Mouse (Mus musculus): ENCODE data around the gene Sh2d1b1. TPM values are rescaled to one million over a fixed set of nuclear protein-coding genes. Genes with fewer than 3 reads are reported as not detected.

Sh2d1b1 gene
- polyA plus RNA-seq, 1 experiment from 2014 or later, result 0.25 TPM

DNA sequence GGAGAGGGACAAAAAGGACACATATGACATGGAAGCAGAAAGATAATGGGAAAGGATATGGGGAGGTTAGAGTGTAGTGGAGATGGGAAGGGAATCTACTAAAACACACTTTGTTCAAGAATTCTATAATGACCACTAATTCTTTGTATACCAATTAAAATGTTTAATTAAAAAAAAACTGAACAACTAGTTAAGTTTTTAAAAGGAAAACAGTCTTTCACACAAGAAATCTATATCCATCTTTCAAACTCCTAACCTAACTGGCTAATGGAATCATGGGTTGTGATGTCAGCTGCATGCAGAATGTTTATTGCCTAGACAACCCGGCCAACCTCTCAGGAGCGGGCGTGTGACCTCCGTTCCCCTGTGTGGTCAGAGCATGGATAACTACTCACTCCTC is 31.4 kb downstream of the Sh2d1b1 start, which contains the start of gene Spata46:
Gene Spata46 (plus strand): TSS at position 301 of the 400 bp plus-strand sequence.
- Histone ChIP-seq H3K27me3 (ENCODE audit: control insufficient read depth, insufficient read depth, low read depth, low read length) (no peaks in the 10 kb centered on the region), H3K4me1 (ENCODE audit: control insufficient read depth, low read depth, low read length) (no peaks in the 10 kb centered on the region), H3K4me2 (ENCODE audit: low read depth, low read length) (no peak within 1 kb of the TSS), H3K9me3 (replicated peaks; ENCODE audit: control insufficient read depth, low read length) (no peaks in the 10 kb centered on the region), H3K4me3 (ENCODE audit: low read depth, low read length) (no peak within 1 kb of the TSS), H3K36me3 (ENCODE audit: control insufficient read depth, insufficient read depth) (no peaks in the 10 kb centered on the region; the same call in 1 of the 2 replicates), H3K27ac (ENCODE audit: low read length) (no peak within 1 kb of the TSS), H3K9ac (ENCODE audit: low read depth, low read length) (no peak within 1 kb of the TSS)
- no peak for ATAC-seq (ENCODE audit: low read depth)
- 76% methylated on average over 4 of the region's 4 CpGs for WGBS (ENCODE audit: insufficient replicate concordance)

- H3K4me1 ChIP-seq (ENCODE audit: control insufficient read depth, low read depth, low read length), result no peaks in the 10 kb centered on the region
- H3K36me3 ChIP-seq (ENCODE audit: control insufficient read depth, insufficient read depth), result no peaks in the 10 kb centered on the region
- no peak overlapping the region for H3K27ac ChIP-seq (ENCODE audit: low read length)
- no peak overlapping the region for H3K4me3 ChIP-seq (ENCODE audit: low read depth, low read length)
- 55% methylated on average over 6 of the region's 6 CpGs for WGBS (ENCODE audit: insufficient replicate concordance)
- no peaks in the 10 kb centered on the region for H3K27me3 ChIP-seq (ENCODE audit: control insufficient read depth, insufficient read depth, low read depth, low read length)
- no peak overlapping the region for H3K4me2 ChIP-seq (ENCODE audit: low read depth, low read length)
- ATAC-seq (ENCODE audit: low read depth), result no peak
- no peaks in the 10 kb centered on the region for H3K9me3 ChIP-seq (replicated peaks; ENCODE audit: control insufficient read depth, low read length)
- H3K9ac ChIP-seq (ENCODE audit: low read depth, low read length), result no peak overlapping the region
These were observed 34.3 kb downstream of the Sh2d1b1 start for GRCm38 (mm10) chr1:170311431-170311830.

GRCm38 (mm10) chr1:170322046-170322445 is 44.9 kb downstream of the Sh2d1b1 start:
- WGBS (ENCODE audit: insufficient replicate concordance), result 82% methylated on average over 2 of the region's 2 CpGs
- no peak overlapping the region for H3K4me2 ChIP-seq (ENCODE audit: low read depth, low read length)
- H3K9ac ChIP-seq (ENCODE audit: low read depth, low read length), result no peak overlapping the region
- no peak for ATAC-seq (ENCODE audit: low read depth)
- no peak overlapping the region for H3K4me3 ChIP-seq (ENCODE audit: low read depth, low read length)
- no peaks in the 10 kb centered on the region for H3K9me3 ChIP-seq (replicated peaks; ENCODE audit: control insufficient read depth, low read length)
- H3K4me1 ChIP-seq (ENCODE audit: control insufficient read depth, low read depth, low read length), result no peaks in the 10 kb centered on the region
- H3K27ac ChIP-seq (ENCODE audit: low read length), result no peak overlapping the region
- no peaks in the 10 kb centered on the region for H3K27me3 ChIP-seq (ENCODE audit: control insufficient read depth, insufficient read depth, low read depth, low read length)
- no peaks in the 10 kb centered on the region for H3K36me3 ChIP-seq (ENCODE audit: control insufficient read depth, insufficient read depth)

GRCm38 (mm10) chr1:170323001-170323400 is 45.9 kb downstream of the Sh2d1b1 start:
- no peaks in the 10 kb centered on the region for H3K4me1 ChIP-seq (ENCODE audit: control insufficient read depth, low read depth, low read length)
- no peak overlapping the region for H3K9ac ChIP-seq (ENCODE audit: low read depth, low read length)
- no peaks in the 10 kb centered on the region for H3K36me3 ChIP-seq (ENCODE audit: control insufficient read depth, insufficient read depth)
- no peaks in the 10 kb centered on the region for H3K27me3 ChIP-seq (ENCODE audit: control insufficient read depth, insufficient read depth, low read depth, low read length)
- no peaks in the 10 kb centered on the region for H3K9me3 ChIP-seq (replicated peaks; ENCODE audit: control insufficient read depth, low read length)
- H3K27ac ChIP-seq (ENCODE audit: low read length), result no peak overlapping the region
- no peak overlapping the region for H3K4me2 ChIP-seq (ENCODE audit: low read depth, low read length)
- H3K4me3 ChIP-seq (ENCODE audit: low read depth, low read length), result no peak overlapping the region
- 76% methylated on average over 10 of the region's 10 CpGs for WGBS (ENCODE audit: insufficient replicate concordance)
- no peak for ATAC-seq (ENCODE audit: low read depth)

- no peak overlapping the region for H3K27ac ChIP-seq (ENCODE audit: low read length)
- H3K4me2 ChIP-seq (ENCODE audit: low read depth, low read length), result no peak overlapping the region
- no peak for ATAC-seq (ENCODE audit: low read depth)
- no peaks in the 10 kb centered on the region for H3K4me1 ChIP-seq (ENCODE audit: control insufficient read depth, low read depth, low read length)
- H3K27me3 ChIP-seq (ENCODE audit: control insufficient read depth, insufficient read depth, low read depth, low read length), result no peaks in the 10 kb centered on the region
- no peak overlapping the region for H3K9ac ChIP-seq (ENCODE audit: low read depth, low read length)
- no peaks in the 10 kb centered on the region for H3K9me3 ChIP-seq (replicated peaks; ENCODE audit: control insufficient read depth, low read length)
- no peak overlapping the region for H3K4me3 ChIP-seq (ENCODE audit: low read depth, low read length)
- H3K36me3 ChIP-seq (ENCODE audit: control insufficient read depth, insufficient read depth), result no peaks in the 10 kb centered on the region
- WGBS (ENCODE audit: insufficient replicate concordance), result 68% methylated on average over 1 of the region's 1 CpGs
These were observed 47.2 kb downstream of the Sh2d1b1 start for GRCm38 (mm10) chr1:170324312-170324711.

DNA sequence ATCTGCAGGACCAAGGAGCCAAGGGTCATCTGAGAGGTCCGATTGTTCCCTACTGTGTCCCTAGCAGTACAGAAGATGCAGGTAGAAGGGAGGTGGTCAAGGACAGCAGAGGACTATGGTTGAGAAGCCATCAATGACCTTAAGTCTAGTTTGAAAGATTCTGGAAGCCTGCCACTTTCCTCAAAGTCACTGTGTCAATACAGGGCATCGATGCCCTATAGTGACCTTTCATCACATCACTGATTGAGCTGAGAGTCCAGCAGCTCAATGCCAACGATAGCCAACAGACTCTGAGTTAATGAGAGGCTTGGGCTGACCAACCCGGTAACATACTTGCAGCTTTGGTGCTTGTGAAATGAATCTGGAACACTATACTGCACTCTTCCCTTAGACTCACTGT is 48.2 kb downstream of the Sh2d1b1 start:
- WGBS (ENCODE audit: insufficient replicate concordance), result 57% methylated on average over 4 of the region's 4 CpGs
- Histone ChIP-seq H3K9me3 (replicated peaks; ENCODE audit: control insufficient read depth, low read length) (no peaks in the 10 kb centered on the region), H3K9ac (ENCODE audit: low read depth, low read length) (no peak overlapping the region), H3K4me3 (ENCODE audit: low read depth, low read length) (no peak overlapping the region), H3K36me3 (ENCODE audit: control insufficient read depth, insufficient read depth) (no peaks in the 10 kb centered on the region), H3K27ac (ENCODE audit: low read length) (no peak overlapping the region), H3K4me2 (ENCODE audit: low read depth, low read length) (no peak overlapping the region), H3K4me1 (ENCODE audit: control insufficient read depth, low read depth, low read length) (no peaks in the 10 kb centered on the region), H3K27me3 (ENCODE audit: control insufficient read depth, insufficient read depth, low read depth, low read length) (no peaks in the 10 kb centered on the region)
- 0 out of 2 replicates have a peak, but pooled peaks have one; percentile 39 for ATAC-seq (ENCODE audit: low read depth)

GRCm38 (mm10) chr1:170331926-170332325 is 54.8 kb downstream of the Sh2d1b1 start:
- Histone ChIP-seq H3K9me3 (replicated peaks; ENCODE audit: control insufficient read depth, low read length) (no peaks in the 10 kb centered on the region), H3K27ac (ENCODE audit: low read length) (no peak overlapping the region), H3K36me3 (ENCODE audit: control insufficient read depth, insufficient read depth) (no peaks in the 10 kb centered on the region), H3K4me2 (ENCODE audit: low read depth, low read length) (no peak overlapping the region), H3K9ac (ENCODE audit: low read depth, low read length) (no peak overlapping the region), H3K27me3 (ENCODE audit: control insufficient read depth, insufficient read depth, low read depth, low read length) (no peaks in the 10 kb centered on the region), H3K4me1 (ENCODE audit: control insufficient read depth, low read depth, low read length) (no peaks in the 10 kb centered on the region), H3K4me3 (ENCODE audit: low read depth, low read length) (no peak overlapping the region)
- no peak for ATAC-seq (ENCODE audit: low read depth)
- 49% methylated on average over 6 of the region's 6 CpGs for WGBS (ENCODE audit: insufficient replicate concordance)

DNA sequence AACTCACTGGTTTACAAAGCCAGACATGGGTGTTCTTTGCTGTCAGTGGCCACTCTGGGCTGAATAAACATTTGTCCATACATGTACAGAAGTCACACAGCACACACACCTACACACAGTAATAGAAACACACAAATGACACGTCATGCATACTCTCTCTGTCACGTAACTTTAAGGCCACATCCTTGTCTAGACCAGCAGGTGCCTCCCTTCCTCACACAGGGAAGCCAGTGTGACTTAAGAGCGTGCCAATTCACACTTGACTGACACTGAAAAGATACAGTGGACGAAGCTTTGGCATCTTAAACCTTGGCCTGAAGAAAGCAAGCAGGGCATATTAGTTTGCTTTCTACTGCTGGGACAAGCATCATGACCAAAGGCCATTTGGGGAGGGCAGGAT is 55.7 kb downstream of the Sh2d1b1 start:
- 61% methylated on average over 4 of the region's 4 CpGs for WGBS (ENCODE audit: insufficient replicate concordance)

More for the DNA sequence above, 55.7 kb downstream of the Sh2d1b1 start:
- Histone ChIP-seq H3K9ac (ENCODE audit: low read depth, low read length) (no peak overlapping the region), H3K9me3 (replicated peaks; ENCODE audit: control insufficient read depth, low read length) (no peaks in the 10 kb centered on the region), H3K27me3 (ENCODE audit: control insufficient read depth, insufficient read depth, low read depth, low read length) (no peaks in the 10 kb centered on the region), H3K27ac (ENCODE audit: low read length) (no peak overlapping the region), H3K4me2 (ENCODE audit: low read depth, low read length) (no peak overlapping the region), H3K4me1 (ENCODE audit: control insufficient read depth, low read depth, low read length) (no peaks in the 10 kb centered on the region), H3K4me3 (ENCODE audit: low read depth, low read length) (no peak overlapping the region), H3K36me3 (ENCODE audit: control insufficient read depth, insufficient read depth) (no peaks in the 10 kb centered on the region)
- ATAC-seq (ENCODE audit: low read depth), result no peak

Measured in liver, embryonic 16.5 days (tissue).